Mouse (Mus musculus): ENCODE results near the gene Gemin7. TPM values are rescaled to one million over a fixed set of nuclear protein-coding genes. Genes with fewer than 3 reads are reported as not detected.

The Gemin7 gene
- total RNA-seq, 2 experiments from 2014 or later, result 52.1 to 55.0 TPM

DNA sequence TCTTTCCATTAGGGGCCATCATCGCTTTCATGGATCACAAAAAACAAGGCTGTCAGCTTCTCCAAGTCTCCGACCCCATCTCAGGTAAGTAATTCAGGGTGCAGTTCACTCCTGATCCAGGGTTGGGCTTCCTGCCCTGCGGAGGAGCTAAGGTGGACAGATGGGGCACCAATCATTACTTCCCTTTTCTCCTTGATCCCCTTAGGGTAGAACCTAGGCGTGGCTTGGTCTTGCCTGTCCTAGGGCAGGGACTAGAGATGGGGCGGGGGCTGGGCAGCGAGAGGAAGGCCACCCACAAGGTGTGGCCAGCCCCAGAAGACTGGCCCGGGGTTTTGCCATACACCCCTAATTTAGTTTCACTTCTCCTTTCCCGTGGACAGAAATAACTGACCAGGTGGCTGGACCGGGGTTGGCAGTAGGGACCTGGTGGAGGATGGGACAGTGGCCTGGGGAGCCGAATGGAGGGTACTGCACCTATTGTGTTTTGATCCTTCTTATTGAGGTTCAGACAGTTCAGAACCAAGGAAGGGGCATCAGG is 551 bp upstream of the Gemin7 start:
- peak; percentile 23 to 44 for DNase-seq

DNA sequence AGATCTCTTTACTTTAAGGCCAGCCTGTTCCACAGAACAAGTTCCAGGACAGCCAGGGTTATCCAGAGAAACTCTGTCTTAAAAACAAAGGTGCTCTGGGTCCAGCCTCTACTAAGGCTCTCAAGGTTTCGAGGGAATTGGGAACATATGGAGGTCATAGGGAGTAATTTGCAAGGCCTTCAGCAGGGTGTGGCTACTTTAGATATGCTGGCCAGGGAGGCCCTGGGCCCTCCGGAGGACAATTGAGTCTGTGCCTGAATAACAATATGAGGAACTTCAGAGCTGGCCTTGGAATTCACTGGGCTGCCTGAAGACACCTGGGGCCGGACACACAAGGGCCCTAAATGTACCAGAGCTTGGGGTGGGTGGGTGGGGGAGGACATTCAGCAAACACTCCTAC is 1.8 kb downstream of the Gemin7 start:
- DNase-seq, result no peak

DNA sequence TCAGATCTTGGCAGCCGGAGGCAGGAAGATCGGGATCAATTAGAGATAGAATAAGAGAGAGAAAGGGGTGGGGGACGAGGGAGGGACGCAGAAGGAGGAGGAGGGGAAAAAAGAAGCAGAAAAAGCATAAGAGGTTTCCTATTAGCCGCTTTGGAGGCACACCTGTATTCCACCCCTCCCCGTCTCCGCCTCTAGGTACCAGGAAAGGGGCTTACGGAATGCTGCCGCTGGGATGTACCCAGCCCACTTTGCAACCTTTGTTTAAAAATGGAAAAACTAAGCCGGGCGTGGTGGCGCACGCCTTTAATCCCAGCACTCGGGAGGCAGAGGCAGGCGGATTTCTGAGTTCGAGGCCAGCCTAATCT is 3.6 kb downstream of the Gemin7 start:
- no peak for DNase-seq

- peak; percentile 84 to 89 for DNase-seq
Measured at GRCm38 (mm10) chr7:19572926-19573775, 4.2 kb downstream of the Gemin7 start.

- no peak for DNase-seq
Measured at GRCm38 (mm10) chr7:19569647-19570046, 7.7 kb downstream of the Gemin7 start.

- no peak for DNase-seq
Measured at GRCm38 (mm10) chr7:19567426-19567825, 10.0 kb downstream of the Gemin7 start.

- DNase-seq, result no peak
Measured at GRCm38 (mm10) chr7:19565803-19566202, 11.6 kb downstream of the Gemin7 start.

DNA sequence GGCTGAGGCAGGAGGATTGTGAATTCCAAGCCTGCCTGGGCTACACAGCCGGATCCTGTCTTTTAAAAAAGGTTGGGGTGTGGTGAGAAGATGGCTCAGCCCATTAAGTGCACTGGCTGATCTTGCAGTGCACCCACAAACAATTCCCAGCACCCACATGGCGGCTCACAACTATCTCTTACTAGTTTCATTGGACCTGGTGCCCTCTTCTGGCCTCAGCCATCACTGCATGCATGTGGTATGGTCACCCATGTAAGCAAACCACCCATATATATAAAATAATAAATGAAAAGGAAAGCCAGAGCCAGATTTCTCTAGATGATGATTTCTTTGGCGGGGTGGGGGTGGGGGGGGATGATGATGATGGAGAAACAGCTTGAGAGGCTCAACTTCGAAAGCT is 12.9 kb downstream of the Gemin7 start:
- no peak for DNase-seq

- DNase-seq, result no peak
Measured at GRCm38 (mm10) chr7:19563884-19564283, 13.5 kb downstream of the Gemin7 start.

DNA sequence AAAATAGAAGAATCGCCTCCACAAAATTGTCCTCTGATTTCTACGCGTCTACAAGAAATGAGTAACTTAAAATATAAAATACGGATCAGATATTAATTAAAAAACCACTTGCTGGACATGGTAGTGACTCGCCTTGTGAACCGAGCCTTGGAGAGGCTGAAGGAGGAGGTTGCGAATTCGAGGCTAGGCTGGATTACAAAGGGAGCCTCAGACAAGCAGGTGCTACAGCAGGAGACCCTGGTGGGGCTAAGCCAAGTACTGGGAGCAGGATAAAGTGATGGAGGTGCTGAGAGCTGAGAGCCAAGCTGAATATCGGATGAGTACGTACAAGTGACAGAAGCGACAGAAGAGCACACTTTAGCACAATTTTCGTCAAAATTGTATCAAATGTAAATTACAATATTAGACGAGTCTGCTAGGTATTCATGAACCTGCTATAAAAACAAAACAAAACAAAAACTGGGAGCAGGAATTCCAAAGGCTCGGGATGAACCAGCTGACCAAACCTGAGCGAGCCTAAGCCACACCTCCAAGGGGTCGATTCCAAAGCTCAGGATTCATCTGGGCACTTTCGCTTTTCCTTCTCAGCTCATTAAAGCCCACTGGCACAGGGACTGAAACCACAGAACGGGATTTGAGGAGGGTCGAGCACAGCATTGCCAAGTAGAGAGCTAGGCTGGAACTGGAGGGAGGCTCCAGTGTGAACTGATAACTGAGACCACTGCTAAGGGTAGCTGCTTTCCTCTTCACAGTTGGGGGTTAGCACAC is 14.6 kb downstream of the Gemin7 start, which contains the start of gene Ppp1r37:
Gene Ppp1r37 (minus strand): TSS at position 434 of the 768 bp plus-strand sequence.
- peak; percentile 41 to 45 for DNase-seq

DNA sequence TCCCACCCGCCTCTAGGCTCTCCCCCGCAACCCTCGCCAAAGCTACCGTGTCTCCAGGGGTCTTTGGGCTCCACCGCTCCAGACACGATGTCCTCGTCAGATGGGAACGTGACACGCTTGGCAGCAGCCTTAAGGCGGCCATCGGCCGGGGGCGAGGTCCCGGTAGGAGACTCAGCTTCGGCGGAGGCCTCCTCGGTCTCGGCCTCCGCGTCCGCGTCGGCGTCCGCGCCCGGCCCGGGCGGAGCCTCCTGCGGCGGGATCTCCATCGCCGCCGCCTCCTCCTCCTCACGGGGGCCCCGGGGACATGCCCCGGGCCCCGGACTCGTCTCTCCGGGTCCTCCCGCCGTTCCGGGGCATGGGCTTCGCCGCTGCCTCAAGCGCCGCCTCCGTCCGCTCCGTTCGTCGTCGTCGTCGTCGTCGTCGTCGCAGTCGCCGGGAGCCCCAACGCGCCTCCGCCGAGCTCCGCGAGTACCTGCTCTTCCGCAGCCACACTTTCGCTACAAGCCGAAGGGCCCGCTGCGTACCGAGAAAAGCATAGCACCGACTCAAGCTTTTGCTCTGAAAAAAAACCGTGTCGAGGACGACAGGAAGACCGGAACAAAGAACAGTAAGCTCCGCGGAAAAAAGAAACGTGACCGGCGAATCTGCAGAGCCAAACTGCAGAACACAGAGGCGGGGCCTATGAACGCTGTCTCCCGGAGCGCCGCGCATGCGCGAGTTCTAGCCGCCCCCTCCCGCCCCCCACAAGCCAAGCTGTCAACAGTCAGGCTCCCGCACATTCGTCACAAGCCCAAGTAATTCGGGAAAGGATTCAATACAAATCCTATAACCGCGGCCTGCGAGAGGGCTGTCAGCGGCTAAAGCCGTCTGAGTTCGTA is 15.4 kb downstream of the Gemin7 start:
- peak; percentile 91 to 95 for DNase-seq

- no peak for DNase-seq
Measured at GRCm38 (mm10) chr7:19561431-19561764, 16.0 kb downstream of the Gemin7 start.

DNA sequence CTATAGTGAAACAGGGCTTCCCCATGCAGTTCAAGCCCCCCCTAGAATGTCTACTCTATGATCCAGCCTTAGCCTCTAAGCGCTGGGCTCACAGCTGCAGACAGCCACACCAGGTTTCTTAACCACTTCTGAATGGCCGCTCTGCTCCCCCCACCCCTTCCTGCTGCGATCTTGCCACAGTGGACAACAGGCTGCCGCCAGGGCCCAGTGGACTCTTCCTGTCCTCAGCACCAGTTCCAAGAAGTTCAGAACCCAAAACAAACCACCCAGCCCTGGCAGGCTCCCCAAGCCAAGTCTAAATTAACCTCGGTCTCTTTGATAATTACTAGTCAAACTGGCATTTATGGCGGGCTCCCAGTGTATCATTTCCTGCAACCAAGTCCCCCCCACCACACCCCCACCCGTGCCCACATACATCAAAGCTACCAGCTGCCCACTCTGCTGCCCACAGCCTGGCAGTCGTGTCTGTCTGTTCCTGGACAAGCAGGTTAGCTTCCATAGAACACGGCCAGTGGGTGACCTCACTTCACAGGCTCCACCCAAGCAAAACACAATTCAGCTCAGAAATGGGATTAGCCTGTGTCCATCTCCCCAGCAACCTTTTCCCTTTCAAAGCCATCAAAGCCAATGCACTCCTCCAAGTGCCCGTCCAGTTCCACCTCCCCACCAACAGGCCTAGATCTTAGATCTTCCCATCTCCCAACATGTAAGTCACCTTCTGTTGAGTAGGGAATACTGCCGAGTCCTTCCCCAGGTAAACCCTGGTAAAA is 16.7 kb downstream of the Gemin7 start:
- DNase-seq, result peak; percentile 30 to 33

- DNase-seq, result no peak
Measured at GRCm38 (mm10) chr7:19558965-19559364, 18.4 kb downstream of the Gemin7 start.

DNA sequence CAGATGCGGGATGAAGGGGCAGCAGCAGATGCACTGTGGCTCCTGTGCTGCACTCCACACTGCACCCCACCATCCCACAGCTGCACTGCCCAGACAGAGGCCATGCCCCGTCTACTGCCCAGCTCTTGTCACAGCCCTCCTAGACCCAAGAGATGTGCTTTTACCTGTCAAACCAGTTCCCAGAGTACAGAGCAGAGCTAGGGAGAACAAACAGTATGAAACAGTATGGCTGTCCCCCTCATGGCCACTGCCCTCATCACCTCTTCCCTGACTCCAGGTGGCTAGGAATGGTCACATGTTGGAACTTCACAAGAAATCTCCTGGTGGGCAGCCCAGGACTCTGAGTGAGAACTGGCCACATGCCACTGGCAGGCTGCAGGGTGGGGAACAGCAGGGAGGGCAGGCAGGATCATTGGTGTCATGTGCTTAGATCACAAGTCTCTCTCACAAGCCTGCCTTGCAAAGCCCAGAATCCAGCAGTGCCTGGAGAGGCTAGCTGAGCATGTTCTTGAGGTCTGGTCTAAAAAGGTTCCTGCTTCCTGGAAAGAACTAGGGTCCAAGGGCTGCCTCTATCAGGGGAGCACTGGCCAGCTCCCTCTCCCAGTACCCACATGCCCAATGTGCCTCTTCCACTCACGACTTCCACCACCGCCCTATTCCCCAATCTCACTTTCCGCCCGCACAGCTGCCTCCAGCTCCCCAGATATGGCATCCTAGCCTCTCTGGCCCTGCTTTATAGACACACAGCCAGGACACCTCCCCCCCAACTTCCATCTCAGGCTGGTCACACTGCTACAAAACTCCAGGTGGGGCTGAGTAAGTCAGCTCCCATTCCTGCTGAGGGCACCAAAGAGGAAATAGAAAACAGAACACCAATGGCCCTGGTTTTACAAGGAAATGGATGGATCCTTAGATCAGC is 19.2 kb downstream of the Gemin7 start:
- DNase-seq, result peak; percentile 56 to 68

DNA sequence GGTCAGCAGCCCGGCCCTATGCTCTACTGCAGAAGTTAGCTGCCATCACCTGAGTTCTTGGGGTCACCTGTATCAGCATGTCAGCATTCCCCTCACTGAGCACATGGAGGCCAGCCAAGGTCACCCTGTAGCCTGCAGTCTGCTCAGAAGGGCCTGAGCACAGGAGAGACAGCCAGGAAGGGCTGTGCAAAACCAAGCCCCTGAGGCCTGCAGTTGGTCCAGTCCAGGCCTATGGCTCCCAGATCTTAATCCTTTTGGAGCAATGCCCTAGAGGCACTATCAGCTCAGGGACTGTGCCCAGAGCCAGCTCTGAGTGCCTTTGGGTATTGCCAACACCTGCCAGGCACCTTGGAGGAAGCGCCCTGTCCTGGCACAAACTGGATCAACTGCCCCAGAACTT is 20.3 kb downstream of the Gemin7 start:
- peak in 1 of 2 experiments; percentile 36 for DNase-seq

GRCm38 (mm10) chr7:19554168-19554567 is 23.2 kb downstream of the Gemin7 start:
- DNase-seq, result no peak

- DNase-seq, result no peak
Measured at GRCm38 (mm10) chr7:19552443-19552842, 25.0 kb downstream of the Gemin7 start.

DNA sequence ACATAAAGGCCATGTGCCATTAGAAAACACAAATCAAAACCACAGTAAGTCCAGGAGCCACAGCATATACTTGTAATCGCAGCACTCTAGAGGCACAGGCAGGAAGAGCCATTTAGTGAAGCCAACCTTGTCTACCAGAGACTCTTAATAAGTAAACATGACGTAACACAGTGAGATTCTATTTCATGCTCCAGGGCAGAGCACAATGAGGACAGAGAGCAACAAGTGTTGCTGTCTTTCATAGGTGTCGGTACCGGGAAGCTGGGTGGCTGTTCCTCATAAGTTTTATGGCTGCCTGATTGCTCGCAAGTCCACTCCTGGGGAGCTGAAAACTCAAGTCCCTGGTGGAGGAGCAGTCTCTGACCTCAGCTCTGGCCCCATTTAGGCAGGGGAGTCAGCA is 25.8 kb downstream of the Gemin7 start:
- DNase-seq, result no peak

DNA sequence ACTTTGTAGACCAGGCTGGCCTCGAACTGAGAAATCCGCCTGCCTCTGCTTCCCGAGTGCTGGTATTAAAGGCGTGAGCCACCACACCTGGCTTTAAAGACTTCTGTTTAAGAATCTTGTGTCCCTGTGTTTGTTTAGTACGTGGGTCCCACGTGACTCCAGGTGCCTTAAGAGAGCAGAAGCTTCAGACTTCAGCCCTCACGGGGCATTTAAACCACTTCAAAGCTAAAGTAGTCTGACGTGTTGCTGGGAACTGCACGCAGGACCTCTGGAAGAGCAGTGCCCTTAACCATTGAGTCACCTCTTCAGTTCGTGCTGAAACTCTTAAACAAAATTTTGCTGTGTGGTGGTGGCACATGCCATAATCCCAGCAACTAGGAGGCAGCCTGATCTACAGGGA is 28.0 kb downstream of the Gemin7 start:
- no peak for DNase-seq
